Mouse (Mus musculus) stomach, embryonic 16.5 days (tissue): ENCODE results near the gene Stat6. TPM values are rescaled to one million over a fixed set of nuclear protein-coding genes. Genes with fewer than 3 reads are reported as not detected.

Experiments
- ATAC-seq: fragments of 200-750 bp; cut with Nextera tagmentation; 2 replicates; pipeline ENCODE4 v1.8.0; 2017; ENCODE audit warnings: moderate number of reproducible peaks, moderate TSS enrichment; ENCODE audit not compliant: insufficient read depth, low FRiP score
- H3K27ac ChIP-seq: fragments of 300-500 bp; sonication (generic); 2 replicates; pipeline ENCODE4 v1.5.1; 2014; ENCODE audit warnings: low read length
- H3K27me3 ChIP-seq: fragments of 300-500 bp; sonication (generic); 2 replicates; pipeline ENCODE4 v1.6.1; 2014; ENCODE audit warnings: low read length, control low read depth, mixed read lengths; ENCODE audit not compliant: control insufficient read depth, insufficient read depth
- H3K36me3 ChIP-seq: fragments of 300-500 bp; sonication (generic); 2 replicates; pipeline ENCODE4 v1.6.1; 2014; ENCODE audit warnings: low read length; ENCODE audit not compliant: control insufficient read depth, insufficient read depth
- H3K4me1 ChIP-seq: fragments of 300-500 bp; sonication (generic); 2 replicates; pipeline ENCODE4 v1.6.1; 2014; ENCODE audit warnings: low read length, control low read depth, mixed read lengths; ENCODE audit not compliant: control insufficient read depth, insufficient read depth
- H3K4me2 ChIP-seq: fragments of 300-500 bp; sonication (generic); 2 replicates; pipeline ENCODE4 v1.6.1; 2014; ENCODE audit warnings: low read depth, low read length, mixed read lengths
- H3K4me3 ChIP-seq: fragments of 300-500 bp; sonication (generic); replicated peaks from 2 replicates; pipeline ENCODE4 v1.5.1; 2014; ENCODE audit warnings: mild to moderate bottlenecking, low read length
- H3K9ac ChIP-seq: fragments of 300-500 bp; sonication (generic); 2 replicates; pipeline ENCODE4 v1.6.1; 2014; ENCODE audit warnings: low read length
- H3K9me3 ChIP-seq: fragments of 300-500 bp; sonication (generic); replicated peaks from 2 replicates; pipeline ENCODE4 v1.6.1; 2016; ENCODE audit warnings: low read length, control low read depth; ENCODE audit not compliant: control insufficient read depth
- WGBS: fragments of 180-500 bp; shearing (Covaris S2); extraction: QIAGEN DNeasy Blood & Tissue Kit; methylation state at CpG from one replicate; pipeline ENCODE4 v1.1.7; 2014; 5-methylcytosine and 5-hydroxymethylcytosine counted together
- polyA plus RNA-seq: library from polyadenylated mRNA; unstranded; fragments of >200 nt; fragmentation: Nextera tagmentation; extraction: Ambion mirVana; gene quantifications from 2 replicates; pipeline ENCODE4 v1.2.1, GENCODE M21; 2015

The Stat6 gene
- polyA plus RNA-seq, 1 experiment from 2014 or later = 49.7 TPM

- no peak for ATAC-seq
- H3K4me3 ChIP-seq = no peak overlapping the region
- no peak overlapping the region for H3K27ac ChIP-seq
- no peak overlapping the region for H3K9ac ChIP-seq
- H3K36me3 ChIP-seq = no peaks in the 10 kb centered on the region
- no peaks in the 10 kb centered on the region for H3K9me3 ChIP-seq
- peaks cover 10% of the 10 kb centered on the region for H3K4me1 ChIP-seq
- no peak overlapping the region for H3K4me2 ChIP-seq
- WGBS = 89% methylated on average over 6 of the region's 6 CpGs
- no peaks in the 10 kb centered on the region for H3K27me3 ChIP-seq
Observed at GRCm38 (mm10) chr10:127674046-127674655, 31.4 kb downstream of the Stat6 start.

- Histone ChIP-seq H3K27me3 (no peaks in the 10 kb centered on the region), H3K4me2 (no peak overlapping the region), H3K36me3 (no peaks in the 10 kb centered on the region), H3K9ac (no peak overlapping the region), H3K4me3 (no peak overlapping the region), H3K4me1 (peaks cover 9% of the 10 kb centered on the region), H3K27ac (peak overlapping the region; percentile 74), H3K9me3 (no peaks in the 10 kb centered on the region)
- WGBS = 74% methylated on average over 8 of the region's 8 CpGs
- peak; percentile 3; the same call in 1 of the 2 replicates for ATAC-seq
Observed at GRCm38 (mm10) chr10:127674794-127675522, 32.2 kb downstream of the Stat6 start.

- Histone ChIP-seq H3K4me3 (peak overlapping the region; percentile 54), H3K27ac (peak overlapping the region; percentile 72), H3K4me2 (peak overlapping the region; percentile 51), H3K9me3 (no peaks in the 10 kb centered on the region), H3K36me3 (no peaks in the 10 kb centered on the region), H3K9ac (peak overlapping the region; percentile 61), H3K4me1 (peaks cover 9% of the 10 kb centered on the region), H3K27me3 (no peaks in the 10 kb centered on the region)
- ATAC-seq = no peak
- 51% methylated on average over 5 of the region's 5 CpGs for WGBS
Observed at GRCm38 (mm10) chr10:127675859-127676398, 33.1 kb downstream of the Stat6 start.

GRCm38 (mm10) chr10:127676691-127677548, 34.1 kb downstream of the Stat6 start:
- ATAC-seq = peak; percentile 97
- no peaks in the 10 kb centered on the region for H3K9me3 ChIP-seq
- H3K27ac ChIP-seq = peak overlapping the region; percentile 72
- peak overlapping the region; percentile 72 for H3K4me3 ChIP-seq
- peak overlapping the region; percentile 96 for H3K4me2 ChIP-seq
- peak overlapping the region; percentile 74 for H3K9ac ChIP-seq
- WGBS = under 1% methylated on average over 71 of the region's 71 CpGs
- no peaks in the 10 kb centered on the region for H3K27me3 ChIP-seq
- H3K36me3 ChIP-seq = no peaks in the 10 kb centered on the region
- peaks cover 9% of the 10 kb centered on the region for H3K4me1 ChIP-seq

- H3K9me3 ChIP-seq = no peaks in the 10 kb centered on the region
- no peaks in the 10 kb centered on the region for H3K36me3 ChIP-seq
- peak overlapping the region; percentile 72 for H3K4me3 ChIP-seq
- H3K4me2 ChIP-seq = peak overlapping the region; percentile 96
- peaks cover 9% of the 10 kb centered on the region for H3K4me1 ChIP-seq
- peak overlapping the region; percentile 74 for H3K9ac ChIP-seq
- no peaks in the 10 kb centered on the region for H3K27me3 ChIP-seq
- H3K27ac ChIP-seq = peak overlapping the region; percentile 58
- ATAC-seq = no peak
- 8% methylated on average over 14 of the region's 14 CpGs for WGBS
Observed at GRCm38 (mm10) chr10:127677591-127678336, 35.0 kb downstream of the Stat6 start.

- no peak overlapping the region for H3K9ac ChIP-seq
- WGBS = 82% methylated on average over 1 of the region's 1 CpGs
- ATAC-seq = no peak
- peaks cover 9% of the 10 kb centered on the region for H3K4me1 ChIP-seq
- no peaks in the 10 kb centered on the region for H3K27me3 ChIP-seq
- H3K9me3 ChIP-seq = no peaks in the 10 kb centered on the region
- no peak overlapping the region for H3K27ac ChIP-seq
- H3K4me3 ChIP-seq = no peak overlapping the region
- no peak overlapping the region for H3K4me2 ChIP-seq
- no peaks in the 10 kb centered on the region for H3K36me3 ChIP-seq
Observed at GRCm38 (mm10) chr10:127679208-127679607, 36.4 kb downstream of the Stat6 start.

GRCm38 (mm10) chr10:127679881-127680280, 37.1 kb downstream of the Stat6 start:
- ATAC-seq = no peak

GRCm38 (mm10) chr10:127682886-127683285, 40.1 kb downstream of the Stat6 start:
- WGBS = 84% methylated on average over 6 of the region's 6 CpGs
- Histone ChIP-seq H3K4me2 (no peak overlapping the region), H3K4me3 (no peak overlapping the region), H3K36me3 (no peaks in the 10 kb centered on the region), H3K9me3 (no peaks in the 10 kb centered on the region), H3K27me3 (no peaks in the 10 kb centered on the region), H3K4me1 (peaks cover 5% of the 10 kb centered on the region), H3K27ac (no peak overlapping the region), H3K9ac (no peak overlapping the region)
- no peak for ATAC-seq

More at GRCm38 (mm10) chr10:127679881-127680280, 37.1 kb downstream of the Stat6 start:
- Histone ChIP-seq H3K27ac (no peak overlapping the region), H3K9ac (no peak overlapping the region), H3K27me3 (no peaks in the 10 kb centered on the region), H3K4me2 (no peak overlapping the region), H3K4me1 (peaks cover 9% of the 10 kb centered on the region), H3K9me3 (no peaks in the 10 kb centered on the region), H3K36me3 (no peaks in the 10 kb centered on the region), H3K4me3 (no peak overlapping the region)
- WGBS = 87% methylated on average over 3 of the region's 3 CpGs
